Mouse (Mus musculus): Measurements from ENCODE around the gene Mast4.

- TF ChIP-seq POLR2A (IDR thresholded peaks at IDR 0.05; ENCODE audit: low read depth, low read length): no peak
- no peak for TF ChIP-seq CTCF (IDR thresholded peaks at IDR 0.05; ENCODE audit: borderline replicate concordance, insufficient read depth, low read length)
Observed at GRCm38 (mm10) chr13:102716973-102717372, 617.3 kb downstream of the Mast4 start.
